Mouse (Mus musculus) thymus, postnatal 36 days (tissue): ENCODE measurements at regions not wholly inside any gene's neighbourhood (a gene's known extent, or its start where the extent isn't known, plus 50 kb on each side); places are given as distances from the start of the nearest gene placed in this dataset.

Experiments
- DNase-seq, 2 experiments: peaks; one replicate each; pipeline ENCODE4 v3.0.0; 2022; ENCODE audit warnings: mixed read lengths in 2 of 2

DNA sequence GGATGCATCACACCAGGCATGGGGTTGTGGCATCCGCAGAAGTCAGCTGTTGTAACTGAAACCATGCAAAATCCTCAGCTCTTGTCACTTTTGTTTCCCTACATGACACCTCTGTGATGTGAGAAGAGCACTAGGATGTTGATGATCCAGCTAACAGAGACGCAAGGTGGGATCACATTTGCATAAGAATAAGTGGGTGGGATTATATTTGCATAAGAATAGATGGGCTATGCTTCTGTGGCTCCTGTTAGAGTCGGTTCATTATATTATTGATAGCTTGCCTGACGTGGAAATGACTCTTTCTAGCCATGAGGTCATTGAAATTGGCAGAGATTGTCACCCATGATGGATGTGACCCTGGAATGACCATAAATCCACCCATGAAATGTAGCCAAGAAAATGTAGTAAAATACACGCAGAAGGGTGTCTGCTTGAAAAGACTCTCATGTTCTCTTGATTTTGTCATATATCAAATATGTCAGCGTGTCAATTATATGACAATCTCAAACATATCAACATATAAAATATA is 102.2 kb upstream of the Arg1 start:
- no peak for DNase-seq

DNA sequence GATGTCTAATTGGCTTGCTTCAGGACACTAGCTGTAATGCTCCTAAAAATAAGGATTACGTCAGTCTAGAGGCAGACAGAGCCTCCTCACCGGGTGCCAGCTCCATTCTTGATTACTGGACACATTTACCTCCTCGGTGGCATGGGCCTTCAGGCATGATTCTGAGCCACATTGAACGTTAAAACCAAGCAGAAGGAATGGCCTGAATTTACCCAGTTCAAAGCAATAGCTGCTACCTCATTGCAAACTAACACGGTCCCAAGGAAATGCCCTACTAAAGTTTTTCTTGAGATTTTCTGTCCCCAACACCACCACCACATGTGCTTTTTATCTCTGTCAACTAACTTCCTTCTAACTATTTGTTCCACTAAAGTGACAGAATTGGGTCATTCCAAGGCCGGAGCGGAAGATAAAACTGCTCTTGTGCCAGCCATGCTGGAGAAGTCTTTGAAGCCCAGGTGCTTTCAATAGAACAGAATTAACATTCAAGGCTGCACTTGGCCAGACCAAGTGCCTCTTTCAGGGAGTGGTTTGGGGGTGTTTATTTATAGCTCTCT is 96.4 kb upstream of the Arg1 start:
- no peak for DNase-seq

DNA sequence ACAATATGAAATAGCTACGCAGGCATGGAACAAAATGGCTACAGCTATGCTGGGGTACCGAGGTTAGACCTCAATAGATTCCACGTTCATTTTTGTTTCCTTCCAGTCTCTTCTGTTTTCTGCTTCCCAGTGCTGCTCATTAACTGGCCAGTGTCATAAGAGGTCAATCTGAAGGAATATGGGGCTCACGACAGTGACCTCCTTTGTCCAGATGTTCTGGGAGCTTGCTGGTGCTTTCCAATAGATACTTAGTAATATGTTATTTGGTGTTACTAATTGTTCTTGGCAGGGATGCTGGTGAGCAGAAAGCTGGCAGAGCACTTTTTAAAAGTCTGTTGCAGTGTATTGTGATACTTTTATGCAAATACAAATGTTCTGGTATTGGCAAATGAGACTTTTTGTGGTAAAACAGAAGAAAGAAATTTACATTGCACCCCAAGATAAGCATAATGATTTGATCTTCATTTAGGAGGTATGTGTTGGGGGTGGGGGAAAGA is 95.8 kb upstream of the Arg1 start:
- DNase-seq, result no peak

DNA sequence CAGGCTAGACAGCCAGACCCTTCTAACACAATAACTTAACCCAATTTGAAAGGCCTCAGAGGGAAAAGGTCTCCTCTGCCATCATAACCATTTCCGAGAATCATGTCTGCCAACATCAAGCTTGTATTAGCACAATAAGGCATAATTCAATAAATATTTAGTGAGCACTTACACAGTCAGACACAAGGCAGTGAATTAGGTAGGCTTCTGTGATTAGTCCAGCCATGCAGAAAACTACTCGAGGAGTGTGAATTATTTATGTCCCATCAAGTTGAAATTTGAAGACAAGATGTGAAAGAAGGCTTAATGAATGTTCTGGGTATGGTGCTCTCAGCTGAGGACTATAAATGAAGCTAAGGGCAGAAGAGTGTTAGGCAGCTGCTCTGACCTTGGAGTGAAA is 91.7 kb upstream of the Arg1 start:
- DNase-seq, result no peak

DNA sequence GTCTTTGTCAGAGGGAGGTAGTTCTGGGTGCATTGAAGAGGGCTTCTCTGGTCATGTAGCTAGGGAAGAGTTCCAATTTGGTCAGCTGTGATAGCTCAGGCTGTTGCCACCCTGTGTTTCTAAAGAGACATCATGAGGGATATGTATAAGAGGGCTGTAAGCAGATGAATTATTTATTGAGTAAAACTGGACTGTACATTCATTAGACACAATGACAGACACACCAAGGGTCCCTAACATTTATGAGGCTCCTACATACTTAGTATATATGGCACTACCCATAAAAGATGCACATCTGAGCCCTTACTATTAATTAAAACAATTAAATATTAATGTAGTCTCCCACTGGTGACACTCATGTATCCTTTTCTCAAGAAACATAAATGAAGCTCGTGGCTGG is 90.6 kb upstream of the Arg1 start:
- no peak for DNase-seq

DNA sequence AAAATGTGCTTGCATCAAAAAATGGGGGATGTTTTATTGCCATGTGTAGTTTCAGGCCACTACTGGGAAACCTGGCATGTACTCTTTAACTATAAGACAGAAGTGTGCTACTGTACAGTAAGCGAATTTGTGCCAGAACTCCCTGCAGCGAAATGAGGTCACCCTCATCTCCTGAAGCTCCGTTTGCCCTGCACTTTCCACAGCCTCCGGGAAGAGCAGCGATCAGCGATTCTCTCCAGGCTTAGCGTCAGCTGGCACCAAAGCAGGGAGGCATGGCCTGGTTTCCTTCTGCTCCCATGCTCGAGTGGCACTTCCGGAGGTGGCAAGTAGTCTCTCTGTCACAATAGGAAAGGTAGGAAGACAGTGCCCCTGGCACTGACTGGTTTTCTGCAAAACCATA is 88.8 kb upstream of the Arg1 start:
- no peak for DNase-seq

DNA sequence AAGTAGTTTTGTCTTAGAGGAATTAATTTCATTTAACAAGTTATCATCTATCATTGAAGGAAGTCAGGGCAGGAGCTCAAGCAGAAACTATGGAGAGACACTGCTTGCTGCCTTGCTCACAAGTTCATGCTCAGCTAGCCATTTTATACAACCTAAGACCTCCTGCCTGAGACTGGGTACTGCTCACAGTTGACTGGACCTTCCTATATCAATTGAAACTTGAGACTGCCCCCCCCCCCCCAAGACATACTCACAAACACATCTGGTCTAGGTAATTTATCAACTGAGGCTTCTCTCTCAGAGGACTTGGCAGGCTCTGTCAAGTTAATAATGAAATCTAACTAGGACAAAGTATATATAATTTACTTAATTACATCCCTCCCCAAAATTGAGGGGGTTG is 84.8 kb upstream of the Arg1 start:
- DNase-seq, result no peak

DNA sequence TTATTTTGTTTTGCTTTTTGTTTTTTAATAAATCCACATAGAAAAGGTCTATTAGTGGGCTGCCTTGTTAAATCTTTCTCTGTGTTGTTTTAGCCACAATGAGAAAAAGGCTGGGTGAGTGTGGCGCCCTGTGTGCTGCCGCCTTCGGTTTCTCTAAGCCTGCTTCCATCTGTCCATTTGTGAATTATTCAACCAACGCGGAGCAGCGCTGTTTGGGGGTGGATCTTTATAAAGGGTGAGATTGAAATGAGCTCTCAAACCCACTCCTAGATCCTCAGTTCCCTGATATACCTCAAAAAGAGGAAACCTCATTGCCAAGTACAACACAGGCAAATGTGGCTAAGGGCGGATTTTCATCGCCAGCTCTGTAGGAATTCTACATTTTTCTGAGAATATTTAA is 74.0 kb upstream of the Arg1 start:
- DNase-seq, result no peak

DNA sequence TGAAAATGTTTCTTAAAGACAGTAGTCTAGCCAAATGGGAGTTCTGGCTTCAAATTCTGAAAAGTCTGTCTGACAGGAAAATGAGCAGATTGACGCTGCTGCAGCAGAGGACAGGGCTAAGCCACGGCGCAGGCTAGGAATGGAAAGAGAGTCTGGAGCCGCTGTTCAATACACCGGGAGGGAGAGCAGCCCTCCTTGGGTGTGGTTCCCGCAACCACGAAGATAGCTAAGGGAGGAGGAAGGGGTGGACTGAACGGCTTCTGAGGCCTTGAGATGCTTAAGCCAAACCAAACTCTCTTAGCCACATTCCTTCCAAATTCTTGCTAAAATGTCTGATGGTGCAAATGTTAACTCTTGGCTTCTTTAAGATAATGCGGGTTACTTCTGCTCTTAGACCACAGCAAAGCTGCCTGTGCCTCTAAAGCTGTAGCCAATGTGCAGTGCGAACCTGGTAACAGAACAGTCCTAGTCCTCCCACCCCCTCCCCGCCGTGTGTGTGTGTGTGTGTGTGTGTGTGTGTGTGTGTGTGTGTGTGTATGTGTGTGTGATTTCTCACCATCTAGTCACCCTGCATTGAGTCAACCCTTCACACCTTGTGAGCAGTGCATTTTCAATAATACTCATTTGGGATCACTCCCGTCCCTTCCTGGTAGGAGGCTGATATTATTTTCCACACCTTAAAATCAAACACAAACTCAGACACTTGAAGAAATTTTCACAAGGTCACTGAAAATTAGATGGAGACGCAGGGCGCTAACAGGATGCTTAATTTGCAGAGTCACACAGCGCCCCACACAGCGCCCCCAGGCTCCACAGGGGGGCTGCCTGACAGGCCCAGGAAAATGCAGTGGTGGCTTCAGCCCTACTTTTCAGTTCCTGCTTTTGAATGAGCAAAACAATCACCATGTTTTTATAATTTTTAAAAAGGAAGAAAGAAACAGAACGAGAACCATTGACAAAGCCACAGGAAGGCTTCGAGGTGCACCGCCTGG is 73.2 kb upstream of the Arg1 start:
- DNase-seq, result no peak

DNA sequence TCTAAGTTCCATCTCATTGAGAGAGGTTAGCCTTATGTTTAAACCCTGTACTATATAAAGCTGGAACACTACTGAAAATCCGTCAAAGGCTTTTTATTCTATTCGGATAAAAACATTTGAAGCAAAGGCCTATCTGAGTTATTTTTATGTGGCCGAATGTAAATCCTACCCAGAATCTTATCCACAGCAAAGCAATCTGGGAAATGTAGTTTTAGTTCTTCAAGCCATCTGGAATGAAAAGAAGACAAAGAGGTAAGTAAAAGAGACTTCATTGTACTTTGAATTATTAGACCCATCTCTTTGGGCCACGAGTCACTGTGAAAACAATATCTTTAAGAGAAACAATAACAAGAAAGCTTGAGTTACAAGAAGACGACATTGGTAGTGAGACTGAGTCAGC is 72.5 kb upstream of the Arg1 start:
- DNase-seq, result no peak

DNA sequence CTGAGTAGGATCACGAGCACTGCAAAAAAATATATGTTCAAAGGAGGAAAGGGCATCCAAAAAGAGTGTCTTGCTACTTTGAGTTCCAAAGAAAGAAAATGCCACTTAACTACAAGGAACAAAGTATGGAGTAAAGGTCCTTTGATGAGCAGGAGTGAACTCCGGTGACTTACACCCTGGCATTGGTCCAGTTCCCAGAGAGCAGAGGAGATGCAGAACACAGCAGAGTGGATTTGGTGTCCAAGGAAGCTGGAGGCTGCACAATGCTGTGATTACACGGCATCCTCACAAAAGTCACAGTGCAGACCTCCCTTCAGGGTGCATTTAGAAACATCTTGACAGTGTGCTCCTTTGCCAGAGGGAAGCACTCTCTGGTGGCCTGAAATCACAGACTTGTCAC is 70.4 kb upstream of the Arg1 start:
- no peak for DNase-seq

DNA sequence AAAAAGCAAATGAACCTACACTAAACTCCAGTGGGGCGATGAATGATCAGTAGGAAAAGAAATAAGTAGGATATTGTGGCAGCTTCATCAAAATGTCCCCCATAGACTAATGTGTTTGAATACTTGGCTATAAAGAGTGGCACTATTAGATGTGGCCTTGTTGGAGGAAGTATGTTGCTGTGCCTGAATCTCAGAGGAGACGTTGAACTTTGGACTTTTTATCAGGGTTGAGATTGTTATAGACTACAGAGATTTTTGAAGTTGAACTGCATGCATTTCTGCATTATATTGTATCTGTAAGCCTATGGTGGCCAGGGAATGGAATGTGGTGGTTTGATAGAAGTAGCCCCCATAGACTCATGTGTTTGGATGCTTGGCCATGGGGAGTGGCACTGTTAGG is 68.5 kb upstream of the Arg1 start:
- no peak for DNase-seq

DNA sequence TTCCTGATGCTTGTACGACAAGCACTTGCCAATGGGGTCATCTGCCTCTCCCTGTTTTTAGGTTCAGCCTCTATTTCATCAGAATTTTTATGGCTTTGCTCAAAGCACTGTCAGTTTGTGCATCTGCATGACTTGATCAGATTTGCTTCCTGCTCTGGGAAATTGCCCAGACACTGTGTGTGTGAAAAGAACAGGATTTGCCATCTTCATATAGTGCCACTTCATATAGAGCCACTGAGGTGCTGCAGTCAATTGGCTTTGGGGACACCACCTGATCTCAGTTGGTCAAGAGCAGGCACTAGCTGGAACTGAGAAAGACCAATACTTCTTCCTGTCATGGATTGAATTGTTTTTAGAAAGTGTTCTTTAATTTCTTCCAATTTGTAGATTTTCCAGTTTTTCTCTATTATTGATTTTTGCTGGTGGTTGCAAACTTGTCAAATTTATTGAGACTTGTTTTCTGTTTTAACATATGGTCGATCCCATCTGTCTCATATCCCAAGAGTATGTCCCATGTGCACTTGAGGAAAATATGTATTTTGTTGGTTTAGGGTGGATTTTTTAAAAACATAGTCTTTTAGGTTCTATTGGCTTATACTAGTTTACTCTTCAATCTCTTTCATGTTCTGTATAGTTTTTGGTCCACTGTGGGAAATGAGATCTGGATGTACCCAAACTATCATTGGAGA is 62.8 kb upstream of the Arg1 start:
- no peak for DNase-seq

DNA sequence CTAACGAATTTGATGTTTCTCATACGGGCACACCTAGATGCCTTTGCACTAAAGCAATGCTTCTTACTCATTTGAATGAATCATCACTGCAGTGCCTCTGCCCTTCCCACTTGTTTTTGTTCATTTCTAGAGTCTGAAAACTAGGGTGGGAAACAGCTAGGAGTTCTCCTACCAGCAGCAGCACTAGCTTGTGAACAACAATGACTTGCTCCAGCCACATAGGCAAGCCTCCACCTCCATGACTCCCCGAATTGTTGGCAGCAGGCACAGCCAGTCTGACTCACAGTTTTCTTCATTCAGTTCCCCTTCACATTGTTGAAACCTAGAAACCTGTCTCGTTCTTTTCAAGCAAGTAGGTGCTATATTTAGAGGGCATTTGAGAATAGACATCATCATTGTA is 57.5 kb upstream of the Arg1 start:
- no peak for DNase-seq

DNA sequence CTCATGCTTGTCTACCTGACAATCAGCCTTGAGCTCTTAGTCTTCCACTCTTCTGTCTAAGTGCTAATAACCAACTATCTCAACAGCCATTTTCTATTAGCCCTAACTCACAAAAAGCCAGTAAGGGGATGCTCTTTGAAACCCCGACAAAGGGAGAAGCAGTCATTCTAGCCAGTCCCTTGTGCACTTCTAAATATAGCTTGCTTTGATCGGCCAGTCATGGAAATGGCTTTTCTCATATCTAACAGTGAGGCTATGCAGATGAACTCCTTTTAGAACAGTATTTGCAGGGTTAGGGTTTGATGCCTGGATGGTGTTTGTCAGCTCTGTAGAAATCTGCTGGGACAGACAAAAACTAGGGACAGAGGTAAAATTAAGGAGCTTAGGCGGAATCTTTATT is 54.5 kb upstream of the Arg1 start:
- DNase-seq, result no peak
